Mouse (Mus musculus): ENCODE measurements around the gene Srgn. TPM values are rescaled to one million over a fixed set of nuclear protein-coding genes. Genes with fewer than 3 reads are reported as not detected.

Gene Srgn
- polyA plus RNA-seq, 1 experiment, result 20.5 TPM

DNA sequence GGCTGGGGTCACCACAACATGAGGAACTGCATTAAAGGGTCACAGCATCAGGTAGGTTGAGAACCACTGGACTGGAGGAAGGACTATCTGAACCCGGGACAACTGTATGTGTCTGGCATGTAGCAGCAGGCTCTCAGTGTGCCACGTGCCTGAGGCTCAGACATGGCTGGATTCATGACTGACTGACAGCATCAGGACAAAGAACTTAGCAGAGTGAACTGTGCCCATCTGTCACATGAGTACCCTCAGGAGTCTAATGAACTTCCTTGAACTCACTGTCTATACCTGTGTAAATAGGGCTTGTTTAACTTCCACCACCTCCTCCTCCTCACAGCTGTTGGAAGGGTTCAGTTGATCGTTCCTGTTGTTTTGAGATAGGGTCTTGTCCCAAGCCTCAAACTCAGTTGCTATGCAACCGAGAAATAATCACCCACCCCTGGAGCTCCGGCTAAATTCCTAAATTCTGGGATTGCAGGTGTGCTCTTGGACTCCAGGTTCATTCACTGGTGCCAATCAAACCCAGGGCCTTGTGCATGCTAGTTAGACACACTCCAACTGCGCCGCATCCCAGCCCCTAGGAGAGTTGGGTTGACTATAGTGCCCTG, 4.8 kb downstream of the Srgn start:
- no peaks in the 10 kb centered on the region for H3K27me3 ChIP-seq (ENCODE audit: control insufficient read depth, insufficient read depth, low read length)

DNA sequence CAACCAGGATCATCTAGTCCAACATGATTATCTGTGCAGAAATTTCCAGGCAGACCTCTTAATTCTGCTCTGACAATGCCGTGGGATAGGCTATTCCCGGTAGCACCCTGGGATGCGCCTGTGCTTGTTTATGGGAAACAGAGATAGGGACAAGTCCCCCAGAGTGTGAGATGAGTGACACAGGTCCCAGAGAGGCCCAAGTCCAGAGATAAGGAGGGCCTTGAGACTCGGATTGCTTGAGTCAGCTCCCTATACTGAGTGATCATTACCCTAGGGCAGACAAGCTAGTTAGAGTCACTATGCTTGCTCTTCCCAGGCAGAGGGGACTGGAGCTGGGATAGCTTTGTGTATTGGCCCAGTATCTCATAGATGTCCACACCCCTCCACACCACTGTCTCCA, 5.5 kb downstream of the Srgn start:
- Histone ChIP-seq H3K27me3 (ENCODE audit: control insufficient read depth, insufficient read depth, low read length) (no peaks in the 10 kb centered on the region), H3K4me3 (ENCODE audit: control insufficient read depth, low read depth, low read length) (no peak overlapping the region), H3K27ac (ENCODE audit: control insufficient read depth, insufficient read depth, low read depth, low read length) (no peak overlapping the region), H3K4me1 (ENCODE audit: control insufficient read depth, insufficient read depth, low read length) (no peaks in the 10 kb centered on the region), H3K36me3 (ENCODE audit: control insufficient read depth, insufficient read depth, low read length) (no peaks in the 10 kb centered on the region)
- no peak for TF ChIP-seq POLR2A (IDR thresholded peaks at IDR 0.05; ENCODE audit: control insufficient read depth, low read depth, low read length)
- TF ChIP-seq CTCF (IDR thresholded peaks at IDR 0.05; ENCODE audit: control insufficient read depth, insufficient read depth, insufficient replicate concordance, low read depth, low read length), result no peak

More for the DNA sequence above, 4.8 kb downstream of the Srgn start:
- no peak overlapping the region for H3K4me3 ChIP-seq (ENCODE audit: control insufficient read depth, low read depth, low read length)
- no peaks in the 10 kb centered on the region for H3K36me3 ChIP-seq (ENCODE audit: control insufficient read depth, insufficient read depth, low read length)
- TF ChIP-seq CTCF (IDR thresholded peaks at IDR 0.05; ENCODE audit: control insufficient read depth, insufficient read depth, insufficient replicate concordance, low read depth, low read length), result no peak
- TF ChIP-seq POLR2A (IDR thresholded peaks at IDR 0.05; ENCODE audit: control insufficient read depth, low read depth, low read length), result no peak
- H3K4me1 ChIP-seq (ENCODE audit: control insufficient read depth, insufficient read depth, low read length), result no peaks in the 10 kb centered on the region
- H3K27ac ChIP-seq (ENCODE audit: control insufficient read depth, insufficient read depth, low read depth, low read length), result no peak overlapping the region

DNA sequence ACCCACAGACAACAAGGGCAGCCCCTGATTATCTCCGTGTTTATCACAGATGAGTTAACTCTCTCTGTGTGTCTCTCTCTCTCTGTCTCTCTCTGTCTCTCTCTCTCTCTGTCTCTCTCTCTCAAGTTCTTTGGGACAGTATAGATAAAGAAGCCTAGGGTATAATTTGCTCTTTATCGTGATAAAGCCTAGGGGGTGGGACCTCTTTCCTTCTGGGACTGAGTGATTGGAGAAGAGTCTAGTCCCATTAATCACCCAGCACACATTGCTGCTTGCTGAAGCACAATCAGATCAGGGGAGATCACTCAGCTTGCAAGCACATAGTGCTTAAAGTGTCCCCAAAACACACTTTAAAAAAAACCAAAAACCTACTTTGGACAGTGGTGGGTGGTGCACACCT, 6.3 kb downstream of the Srgn start:
- Histone ChIP-seq H3K36me3 (ENCODE audit: control insufficient read depth, insufficient read depth, low read length) (no peaks in the 10 kb centered on the region), H3K27me3 (ENCODE audit: control insufficient read depth, insufficient read depth, low read length) (no peaks in the 10 kb centered on the region), H3K27ac (ENCODE audit: control insufficient read depth, insufficient read depth, low read depth, low read length) (no peak overlapping the region), H3K4me3 (ENCODE audit: control insufficient read depth, low read depth, low read length) (no peak overlapping the region), H3K4me1 (ENCODE audit: control insufficient read depth, insufficient read depth, low read length) (no peaks in the 10 kb centered on the region)
- TF ChIP-seq CTCF (IDR thresholded peaks at IDR 0.05; ENCODE audit: control insufficient read depth, insufficient read depth, insufficient replicate concordance, low read depth, low read length), result no peak
- no peak for TF ChIP-seq POLR2A (IDR thresholded peaks at IDR 0.05; ENCODE audit: control insufficient read depth, low read depth, low read length)

- Histone ChIP-seq H3K4me1 (ENCODE audit: control insufficient read depth, insufficient read depth, low read length) (no peaks in the 10 kb centered on the region), H3K4me3 (ENCODE audit: control insufficient read depth, low read depth, low read length) (no peak overlapping the region), H3K36me3 (ENCODE audit: control insufficient read depth, insufficient read depth, low read length) (no peaks in the 10 kb centered on the region), H3K27me3 (ENCODE audit: control insufficient read depth, insufficient read depth, low read length) (no peaks in the 10 kb centered on the region), H3K27ac (ENCODE audit: control insufficient read depth, insufficient read depth, low read depth, low read length) (no peak overlapping the region)
- TF ChIP-seq POLR2A (IDR thresholded peaks at IDR 0.05; ENCODE audit: control insufficient read depth, low read depth, low read length), result no peak
- no peak for TF ChIP-seq CTCF (IDR thresholded peaks at IDR 0.05; ENCODE audit: control insufficient read depth, insufficient read depth, insufficient replicate concordance, low read depth, low read length)
These were observed 9.7 kb downstream of the Srgn start for GRCm38 (mm10) chr10:62517511-62517910.

GRCm38 (mm10) chr10:62512855-62513254, 14.4 kb downstream of the Srgn start:
- Histone ChIP-seq H3K4me1 (ENCODE audit: control insufficient read depth, insufficient read depth, low read length) (peaks cover 12% of the 10 kb centered on the region), H3K27me3 (ENCODE audit: control insufficient read depth, insufficient read depth, low read length) (no peaks in the 10 kb centered on the region), H3K36me3 (ENCODE audit: control insufficient read depth, insufficient read depth, low read length) (no peaks in the 10 kb centered on the region), H3K4me3 (ENCODE audit: control insufficient read depth, low read depth, low read length) (peak overlapping the region; percentile 84), H3K27ac (ENCODE audit: control insufficient read depth, insufficient read depth, low read depth, low read length) (no peak overlapping the region; the same call in 1 of the 2 replicates)
- TF ChIP-seq POLR2A (IDR thresholded peaks at IDR 0.05; ENCODE audit: control insufficient read depth, low read depth, low read length) (no peak), CTCF (IDR thresholded peaks at IDR 0.05; ENCODE audit: control insufficient read depth, insufficient read depth, insufficient replicate concordance, low read depth, low read length) (no peak)

DNA sequence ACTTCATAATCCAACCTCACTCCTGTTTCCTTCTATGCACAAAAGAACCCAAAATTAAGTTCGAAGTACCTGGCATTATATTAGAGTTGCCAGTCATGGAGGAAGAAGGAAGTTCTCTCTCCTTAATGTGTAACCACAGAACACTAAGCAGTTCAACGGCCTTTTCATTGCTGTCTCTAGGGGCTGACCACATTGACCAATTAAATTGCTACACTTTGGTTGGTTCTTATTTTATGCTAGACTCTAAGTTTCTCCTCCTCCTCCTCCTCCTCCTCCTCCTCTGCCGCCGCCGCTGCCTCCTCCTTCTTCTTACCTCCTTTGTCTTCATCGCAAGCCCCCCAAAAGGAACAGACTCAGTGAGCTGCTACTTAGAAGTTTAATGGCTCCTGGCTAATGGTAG, 15.7 kb downstream of the Srgn start:
- no peak overlapping the region for H3K27ac ChIP-seq (ENCODE audit: control insufficient read depth, insufficient read depth, low read depth, low read length)
- H3K4me3 ChIP-seq (ENCODE audit: control insufficient read depth, low read depth, low read length), result peak overlapping the region; percentile 53
- peaks cover 15% of the 10 kb centered on the region for H3K4me1 ChIP-seq (ENCODE audit: control insufficient read depth, insufficient read depth, low read length)
- TF ChIP-seq CTCF (IDR thresholded peaks at IDR 0.05; ENCODE audit: control insufficient read depth, insufficient read depth, insufficient replicate concordance, low read depth, low read length) (no peak), POLR2A (IDR thresholded peaks at IDR 0.05; ENCODE audit: control insufficient read depth, low read depth, low read length) (no peak)
- no peaks in the 10 kb centered on the region for H3K27me3 ChIP-seq (ENCODE audit: control insufficient read depth, insufficient read depth, low read length)
- no peaks in the 10 kb centered on the region for H3K36me3 ChIP-seq (ENCODE audit: control insufficient read depth, insufficient read depth, low read length)

GRCm38 (mm10) chr10:62509032-62509656, 18.1 kb downstream of the Srgn start:
- Histone ChIP-seq H3K27ac (ENCODE audit: control insufficient read depth, insufficient read depth, low read depth, low read length) (peak overlapping the region; percentile 95), H3K4me3 (ENCODE audit: control insufficient read depth, low read depth, low read length) (peak overlapping the region; percentile 94), H3K36me3 (ENCODE audit: control insufficient read depth, insufficient read depth, low read length) (no peaks in the 10 kb centered on the region), H3K4me1 (ENCODE audit: control insufficient read depth, insufficient read depth, low read length) (peaks cover 17% of the 10 kb centered on the region), H3K27me3 (ENCODE audit: control insufficient read depth, insufficient read depth, low read length) (no peaks in the 10 kb centered on the region)
- TF ChIP-seq POLR2A (IDR thresholded peaks at IDR 0.05; ENCODE audit: control insufficient read depth, low read depth, low read length), result no peak
- no peak for TF ChIP-seq CTCF (IDR thresholded peaks at IDR 0.05; ENCODE audit: control insufficient read depth, insufficient read depth, insufficient replicate concordance, low read depth, low read length)

Measured in testis, adult 2 months (tissue).